Mouse (Mus musculus) CH12.LX (cell line): ENCODE results near the gene Csf1. TPM values are rescaled to one million over a fixed set of nuclear protein-coding genes. Genes with fewer than 3 reads are reported as not detected.

Experiments used
- DNase-seq: peaks from one replicate; pipeline ENCODE4 v3.0.0-alpha.2; 2013; ENCODE audit errors: extremely low read depth
- H3K27ac ChIP-seq: 2 replicates; pipeline ENCODE4 v1.5.1; 2012; ENCODE audit warnings: low read depth, mild to moderate bottlenecking, control low read depth, moderate library complexity; ENCODE audit not compliant: insufficient read depth
- H3K27me3 ChIP-seq: replicated peaks from 2 replicates; pipeline ENCODE3; 2012; ENCODE audit warnings: inconsistent platforms
- H3K36me3 ChIP-seq, 2 experiments: replicated peaks in 1 of 2; 2 replicates each; pipeline versions ENCODE3 to v1.6.1; 2012; ENCODE audit warnings: inconsistent platforms in 1 of 2, low read length in 1 of 2, mild to moderate bottlenecking in 1 of 2, mixed read lengths in 1 of 2, moderate library complexity in 1 of 2; ENCODE audit not compliant: control insufficient read depth in 1 of 2, insufficient read depth in 1 of 2
- H3K4me1 ChIP-seq, 2 experiments: 2 replicates each; pipeline ENCODE4 v1.6.1; 2012; ENCODE audit warnings: inconsistent platforms in 1 of 2, moderate library complexity in 1 of 2; ENCODE audit not compliant: insufficient read depth in 2 of 2, control insufficient read depth in 1 of 2
- H3K4me2 ChIP-seq: 2 replicates; pipeline ENCODE4 v1.6.1; 2012; ENCODE audit warnings: low read depth, mild to moderate bottlenecking, control low read depth; ENCODE audit not compliant: poor library complexity, insufficient read depth, severe bottlenecking
- H3K4me3 ChIP-seq, 3 experiments: fragments of 150-350 bp in 1 of 3; sonication (generic) in 1 of 3; replicated peaks in 1 of 3; 2 replicates each; pipeline versions ENCODE3 to v1.5.1; 2011 to 2012; ENCODE audit warnings: low read depth in 2 of 3, low read length in 2 of 3, mild to moderate bottlenecking in 2 of 3, moderate library complexity in 2 of 3, control low read depth in 1 of 3, improper control_type of control experiment in 1 of 3, inconsistent platforms in 1 of 3, mixed read lengths in 1 of 3; ENCODE audit not compliant: poor library complexity in 1 of 3
- H3K79me2 ChIP-seq: replicated peaks from 2 replicates; pipeline ENCODE4 v1.6.1; 2012; ENCODE audit warnings: mild to moderate bottlenecking, moderate library complexity; ENCODE audit not compliant: control insufficient read depth, poor library complexity, insufficient read depth, severe bottlenecking; ENCODE audit errors: extremely low read depth
- H3K9ac ChIP-seq: 2 replicates; pipeline ENCODE4 v1.6.1; 2012; ENCODE audit warnings: low read depth, mild to moderate bottlenecking, control low read depth, moderate library complexity; ENCODE audit not compliant: insufficient read depth
- H3K9me3 ChIP-seq: replicated peaks from 2 replicates; pipeline ENCODE3; 2012; ENCODE audit warnings: low read length, inconsistent platforms, mixed read lengths
- E2F4 ChIP-seq: IDR thresholded peaks from 2 replicates; pipeline ENCODE4 v1.6.1; 2011; ENCODE audit warnings: low read depth, low read length, improper control_type of control experiment; ENCODE audit not compliant: insufficient replicate concordance
- EP300 ChIP-seq: IDR thresholded peaks from 2 replicates; pipeline ENCODE4 v1.6.1; 2011; ENCODE audit warnings: low read length, improper control_type of control experiment
- ETS1 ChIP-seq: conservative IDR thresholded peaks from 2 replicates; pipeline ENCODE4 v1.6.1; 2012; ENCODE audit warnings: low read depth, mild to moderate bottlenecking, inconsistent platforms, low read length, improper control_type of control experiment, moderate library complexity
- GABPA ChIP-seq: IDR thresholded peaks from 2 replicates; pipeline ENCODE4 v1.6.1; 2012; ENCODE audit warnings: low read depth, low read length, improper control_type of control experiment, inconsistent platforms; ENCODE audit not compliant: insufficient replicate concordance
- JUN ChIP-seq: IDR thresholded peaks from 2 replicates; pipeline ENCODE4 v1.6.1; 2011; ENCODE audit warnings: low read depth, mild to moderate bottlenecking, low read length, improper control_type of control experiment, moderate library complexity; ENCODE audit not compliant: insufficient read depth
- KAT2A ChIP-seq: IDR thresholded peaks from 2 replicates; pipeline ENCODE4 v1.6.1; 2012; ENCODE audit warnings: low read length, improper control_type of control experiment, inconsistent platforms; ENCODE audit not compliant: insufficient replicate concordance
- MYC ChIP-seq: IDR thresholded peaks from 2 replicates; pipeline ENCODE4 v1.6.1; 2011; ENCODE audit warnings: low read depth, mild to moderate bottlenecking, improper control_type of control experiment, low read length
- NELFE ChIP-seq: IDR thresholded peaks from 2 replicates; pipeline ENCODE4 v1.6.1; 2011; ENCODE audit warnings: low read depth, low read length, improper control_type of control experiment
- POLR2A ChIP-seq: IDR thresholded peaks from 2 replicates; pipeline ENCODE4 v1.6.1; 2011; ENCODE audit warnings: low read depth, mild to moderate bottlenecking, improper control_type of control experiment, low read length
- POLR2AphosphoS2 ChIP-seq: IDR thresholded peaks from 2 replicates; pipeline ENCODE4 v1.6.1; 2011; ENCODE audit warnings: low read depth, low read length, improper control_type of control experiment
- RAD21 ChIP-seq: IDR thresholded peaks from 2 replicates; pipeline ENCODE4 v1.6.1; 2011; ENCODE audit warnings: low read depth, mild to moderate bottlenecking, low read length, improper control_type of control experiment, moderate library complexity
- TBP ChIP-seq: conservative IDR thresholded peaks from 2 replicates; pipeline ENCODE4 v1.6.1; 2011; ENCODE audit warnings: low read depth, low read length, improper control_type of control experiment
- USF1 ChIP-seq: IDR thresholded peaks from 2 replicates; pipeline ENCODE4 v1.6.1; 2014; ENCODE audit warnings: low read depth, mild to moderate bottlenecking, inconsistent platforms, low read length, improper control_type of control experiment
- ZC3H11A ChIP-seq: IDR thresholded peaks from 2 replicates; pipeline ENCODE4 v1.6.1; 2012; ENCODE audit warnings: low read depth, mild to moderate bottlenecking, inconsistent platforms, low read length, improper control_type of control experiment
- ZMIZ1 ChIP-seq: IDR thresholded peaks from 2 replicates; pipeline ENCODE4 v1.6.1; 2012; ENCODE audit warnings: low read depth, mild to moderate bottlenecking, inconsistent platforms, low read length, improper control_type of control experiment
- dilution Hi-C: fragments of 300-500 bp; cut with MboI; formaldehyde crosslinking; loops from 2 replicates; pipeline ENCODE4 v1.14.3; 2020; ENCODE audit warnings: low sequenced_read_pairs; ENCODE audit not compliant: extremely low pct_unique_long_range_greater_than_20kb, extremely low pct_ligation_motif_present
- in situ Hi-C: fragments of 300-500 bp; cut with MboI; formaldehyde crosslinking; loops from 3 replicates; pipeline ENCODE4 v1.14.3; 2019; ENCODE audit warnings: low sequenced_read_pairs, low pct_ligation_motif_present, low pct_unique_long_range_greater_than_20kb, mixed read lengths
- polyA plus RNA-seq: library from polyadenylated mRNA; unstranded; fragments of >175 nt; gene quantifications from 2 replicates; pipeline ENCODE4 v1.2.1, GENCODE M21; 2012; ENCODE audit warnings: low read depth; ENCODE audit not compliant: insufficient read length
- total RNA-seq, 2 experiments: library from RNA; depleted of rRNA; stranded (reverse); fragments of 300-350 nt in 1 of 2; fragments of >200 nt in 1 of 2; gene quantifications; 2 replicates each; pipeline ENCODE4 v1.2.3; 2012 to 2014

Gene Csf1
- total and polyA plus RNA-seq, 3 experiments = 2.5 to 17.4 (median 2.9) TPM

GRCm38 (mm10) chr3:107756481-107756866, 3.8 kb downstream of the Csf1 start:
- H3K36me3 ChIP-seq = peaks cover 3 to 63% of the 10 kb centered on the region in 2 experiments
- in situ Hi-C loops = loop anchor here (5.0 to 10.0 kb wide), 2 partner anchors 52 to 86 kb away; no protein-coding TSS in a partner anchor
- H3K27ac ChIP-seq = no peak overlapping the region
- H3K4me2 ChIP-seq = no peak overlapping the region
- peaks cover 9 to 72% of the 10 kb centered on the region in 2 experiments; a peak in 3 of 4 replicates for H3K4me1 ChIP-seq
- H3K27me3 ChIP-seq = peaks cover 3% of the 10 kb centered on the region
- TF ChIP-seq GABPA = no peak
- TF ChIP-seq TBP = no peak
- no peak for TF ChIP-seq NELFE
- no peak for TF ChIP-seq E2F4
- no peak for TF ChIP-seq RAD21
- no peak for TF ChIP-seq ZC3H11A
- TF ChIP-seq MYC = no peak
- no peak for TF ChIP-seq POLR2AphosphoS2
- TF ChIP-seq ZMIZ1 = no peak
- TF ChIP-seq POLR2A = no peak
- TF ChIP-seq JUN = no peak
- TF ChIP-seq USF1 = no peak
- no peak for TF ChIP-seq ETS1
- TF ChIP-seq EP300 = no peak
- no peak for TF ChIP-seq KAT2A
- TF ChIP-seq, all 38 proteins: peak for 0
- Histone ChIP-seq H3K9me3 (no peaks in the 10 kb centered on the region), H3K4me3 (no peak overlapping the region), H3K9ac (no peak overlapping the region), H3K79me2 (no peaks in the 10 kb centered on the region)
- no peak for DNase-seq
- dilution Hi-C loops = no loop called here

GRCm38 (mm10) chr3:107755702-107756480, 4.4 kb downstream of the Csf1 start:
- dilution Hi-C loops = no loop called here

More at GRCm38 (mm10) chr3:107755702-107756480, 4.4 kb downstream of the Csf1 start:
- TF ChIP-seq JUN = no peak
- TF ChIP-seq, all 38 proteins: peak for 0
- no peak overlapping the region for H3K4me2 ChIP-seq
- in situ Hi-C loops = loop anchor here (5.0 to 10.0 kb wide), 2 partner anchors 51 to 86 kb away; no protein-coding TSS in a partner anchor
- H3K9ac ChIP-seq = no peak overlapping the region
- no peak for DNase-seq
- no peak overlapping the region for H3K4me3 ChIP-seq
- H3K9me3 ChIP-seq = no peaks in the 10 kb centered on the region
- no peaks in the 10 kb centered on the region for H3K79me2 ChIP-seq
- peaks cover 9 to 72% of the 10 kb centered on the region in 2 experiments; a peak in 3 of 4 replicates for H3K4me1 ChIP-seq
- no peaks in the 10 kb centered on the region for H3K27me3 ChIP-seq
- H3K36me3 ChIP-seq = peaks cover 3 to 69% of the 10 kb centered on the region in 2 experiments
- no peak overlapping the region for H3K27ac ChIP-seq
